Mouse (Mus musculus) intestine, embryonic 15.5 days (tissue): ENCODE results near the gene Pced1b. TPM values are rescaled to one million over a fixed set of nuclear protein-coding genes. Genes with fewer than 3 reads are reported as not detected.

Source experiments
- ATAC-seq: fragments of 200-750 bp; cut with Nextera tagmentation; 2 replicates; pipeline ENCODE4 v1.8.0; 2017; ENCODE audit warnings: moderate TSS enrichment, moderate library complexity
- H3K27ac ChIP-seq: fragments of 300-500 bp; sonication (generic); 2 replicates; pipeline ENCODE4 v1.5.1; 2015; ENCODE audit warnings: mild to moderate bottlenecking, inconsistent platforms
- H3K27me3 ChIP-seq: fragments of 300-500 bp; sonication (generic); replicated peaks from 2 replicates; pipeline ENCODE4 v1.6.1; 2015; ENCODE audit warnings: inconsistent platforms
- H3K36me3 ChIP-seq: fragments of 300-500 bp; sonication (generic); 2 replicates; pipeline ENCODE4 v1.6.1; 2015; ENCODE audit warnings: inconsistent platforms
- H3K4me1 ChIP-seq: fragments of 300-500 bp; sonication (generic); replicated peaks from 2 replicates; pipeline ENCODE4 v1.6.1; 2015; ENCODE audit warnings: inconsistent platforms
- H3K4me2 ChIP-seq: fragments of 300-500 bp; sonication (generic); replicated peaks from 2 replicates; pipeline ENCODE4 v1.6.1; 2015; ENCODE audit warnings: mild to moderate bottlenecking, inconsistent platforms
- H3K4me3 ChIP-seq: fragments of 300-500 bp; sonication (generic); replicated peaks from 2 replicates; pipeline ENCODE4 v1.5.1; 2015; ENCODE audit warnings: inconsistent platforms
- H3K9ac ChIP-seq: fragments of 300-500 bp; sonication (generic); 2 replicates; pipeline ENCODE4 v1.6.1; 2015; ENCODE audit warnings: inconsistent platforms
- H3K9me3 ChIP-seq: fragments of 300-500 bp; sonication (generic); 2 replicates; pipeline ENCODE4 v1.6.1; 2016; ENCODE audit warnings: inconsistent platforms
- WGBS: fragments of 180-500 bp; shearing (Covaris S2); methylation state at CpG from one replicate; pipeline ENCODE4 v1.1.7; 2015; 5-methylcytosine and 5-hydroxymethylcytosine counted together
- polyA plus RNA-seq: library from polyadenylated mRNA; unstranded; fragments of >200 nt; fragmentation: Nextera tagmentation; extraction: Ambion mirVana; gene quantifications from 2 replicates; pipeline ENCODE4 v1.2.1, GENCODE M21; 2015

Gene Pced1b
- polyA plus RNA-seq, 1 experiment from 2014 or later = 4.0 TPM

DNA sequence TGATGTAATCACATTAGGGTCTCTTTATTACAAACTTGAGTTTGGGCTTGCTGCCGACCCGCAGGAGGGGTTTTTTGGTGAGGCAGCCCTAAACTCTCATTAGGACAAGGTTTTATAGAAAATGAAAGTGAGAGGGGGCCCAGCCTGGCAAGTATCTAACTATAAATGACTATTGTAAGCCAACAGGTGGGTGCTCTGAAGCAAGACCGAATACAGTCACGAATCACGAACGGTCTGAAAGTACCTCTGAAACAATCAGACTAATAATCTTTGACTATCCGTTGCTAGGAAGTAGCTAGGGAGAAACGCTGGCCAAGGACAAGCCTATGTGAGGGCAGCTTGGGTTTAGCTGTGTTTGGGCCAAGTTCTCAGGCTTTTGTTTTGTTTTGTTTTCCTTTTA lies 12.4 kb downstream of the Pced1b start:
- H3K4me3 ChIP-seq = no peak overlapping the region
- no peak for ATAC-seq
- no peaks in the 10 kb centered on the region for H3K9me3 ChIP-seq
- no peak overlapping the region for H3K9ac ChIP-seq
- no peaks in the 10 kb centered on the region for H3K27me3 ChIP-seq
- H3K27ac ChIP-seq = no peak overlapping the region
- 84% methylated on average over 8 of the region's 8 CpGs for whole genome bisulfite sequencing
- H3K36me3 ChIP-seq = no peaks in the 10 kb centered on the region
- H3K4me1 ChIP-seq = 0 out of 2 replicates have a peak, but pooled peaks cover 2% of the 10 kb centered on the region
- H3K4me2 ChIP-seq = no peak overlapping the region

DNA sequence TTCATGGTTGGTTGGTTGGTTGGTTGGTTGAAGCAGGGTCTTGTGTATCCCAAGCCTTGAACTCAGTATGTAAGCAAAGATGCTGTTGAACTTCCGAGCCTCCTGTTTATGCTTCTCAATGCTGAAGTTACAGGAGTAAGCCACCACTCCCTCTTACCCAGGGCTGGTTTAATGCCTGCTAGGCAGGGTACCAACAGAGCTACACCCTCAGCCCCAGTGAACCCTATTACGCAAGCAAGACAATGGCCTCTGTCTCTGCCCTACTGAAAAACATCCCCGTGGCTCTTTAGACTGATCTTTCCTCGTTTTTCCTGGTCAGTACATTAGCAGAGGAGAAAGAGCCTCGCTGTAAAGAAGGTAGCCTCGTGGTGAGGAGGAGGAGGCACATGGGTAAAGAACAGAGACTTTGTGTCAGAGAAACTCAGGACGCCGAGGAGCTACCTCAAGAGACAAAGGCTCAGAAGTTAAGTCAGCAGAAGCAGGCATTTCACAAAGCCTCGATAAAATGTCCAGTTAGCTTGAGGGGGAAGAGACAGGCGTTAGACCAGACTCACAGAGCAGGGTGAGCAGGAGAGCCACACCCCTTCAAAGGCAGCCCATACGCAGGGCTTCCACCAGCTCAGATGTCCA lies 13.2 kb downstream of the Pced1b start:
- Histone ChIP-seq H3K4me3 (no peak overlapping the region), H3K9ac (no peak overlapping the region), H3K9me3 (no peaks in the 10 kb centered on the region), H3K4me1 (0 out of 2 replicates have a peak, but pooled peaks cover 2% of the 10 kb centered on the region), H3K27ac (no peak overlapping the region), H3K27me3 (no peaks in the 10 kb centered on the region), H3K36me3 (no peaks in the 10 kb centered on the region), H3K4me2 (no peak overlapping the region)
- 77% methylated on average over 11 of the region's 11 CpGs for WGBS
- no peak for ATAC-seq

DNA sequence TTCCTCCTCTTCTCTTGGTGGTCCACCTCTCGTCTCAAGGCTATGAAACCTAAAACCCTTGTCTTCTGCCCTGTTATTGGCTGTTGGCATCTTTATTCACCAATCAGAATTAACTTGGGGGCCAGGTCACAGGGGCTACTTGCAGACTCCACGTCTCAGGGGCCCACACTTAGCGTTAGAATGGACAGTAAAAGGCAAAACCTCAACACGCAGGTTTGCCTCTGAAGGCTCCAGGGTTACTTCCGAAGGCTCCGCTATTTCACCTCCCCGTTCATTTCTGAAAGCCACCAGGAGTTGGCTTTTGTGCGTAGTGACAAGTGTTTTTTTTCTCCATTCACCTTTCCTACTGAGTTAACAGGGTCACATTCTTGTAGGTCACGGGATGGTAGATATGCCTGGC lies 15.3 kb downstream of the Pced1b start:
- no peak for ATAC-seq
- WGBS = 77% methylated on average over 9 of the region's 9 CpGs
- Histone ChIP-seq H3K27me3 (no peaks in the 10 kb centered on the region), H3K4me3 (no peak overlapping the region), H3K4me2 (no peak overlapping the region), H3K4me1 (peaks cover 6% of the 10 kb centered on the region; the same call in 1 of the 2 replicates), H3K27ac (no peak overlapping the region), H3K9ac (no peak overlapping the region), H3K36me3 (no peaks in the 10 kb centered on the region), H3K9me3 (no peaks in the 10 kb centered on the region)

DNA sequence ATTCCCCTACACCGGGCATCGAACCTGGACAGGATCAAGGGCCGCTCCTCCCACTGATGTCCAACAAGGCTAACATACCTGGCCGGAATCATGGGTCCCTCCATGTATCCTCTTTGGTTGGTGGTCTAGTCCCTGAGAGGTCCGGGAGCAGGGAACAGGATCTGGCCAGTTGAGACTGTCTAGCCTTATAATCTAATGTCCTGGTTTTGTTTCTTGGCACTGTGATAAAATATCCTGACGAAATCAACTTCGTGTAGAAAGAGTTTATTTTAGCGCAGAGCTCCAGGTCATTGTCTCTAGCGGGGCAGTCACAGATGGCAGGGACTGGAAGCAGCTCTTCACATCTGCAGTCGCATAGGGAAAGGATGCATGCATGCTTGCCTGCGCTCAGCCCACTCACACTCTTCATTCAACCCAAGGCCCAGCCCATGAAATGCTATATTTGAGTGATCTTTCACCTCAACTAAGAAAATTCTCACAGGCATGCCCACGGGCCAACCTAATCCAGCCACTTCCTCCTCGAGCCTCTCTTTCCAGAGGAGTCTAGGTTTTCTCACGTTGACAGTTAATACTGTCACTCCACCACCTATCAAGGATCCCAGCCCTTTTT lies 19.4 kb downstream of the Pced1b start:
- no peak overlapping the region for H3K9ac ChIP-seq
- no peak overlapping the region for H3K4me3 ChIP-seq
- no peak overlapping the region for H3K4me2 ChIP-seq
- H3K36me3 ChIP-seq = no peaks in the 10 kb centered on the region
- no peaks in the 10 kb centered on the region for H3K9me3 ChIP-seq
- no peak overlapping the region for H3K27ac ChIP-seq
- H3K4me1 ChIP-seq = peaks cover 5% of the 10 kb centered on the region; the same call in 1 of the 2 replicates
- no peak for ATAC-seq
- no peaks in the 10 kb centered on the region for H3K27me3 ChIP-seq
- WGBS = 54% methylated on average over 14 of the region's 14 CpGs

DNA sequence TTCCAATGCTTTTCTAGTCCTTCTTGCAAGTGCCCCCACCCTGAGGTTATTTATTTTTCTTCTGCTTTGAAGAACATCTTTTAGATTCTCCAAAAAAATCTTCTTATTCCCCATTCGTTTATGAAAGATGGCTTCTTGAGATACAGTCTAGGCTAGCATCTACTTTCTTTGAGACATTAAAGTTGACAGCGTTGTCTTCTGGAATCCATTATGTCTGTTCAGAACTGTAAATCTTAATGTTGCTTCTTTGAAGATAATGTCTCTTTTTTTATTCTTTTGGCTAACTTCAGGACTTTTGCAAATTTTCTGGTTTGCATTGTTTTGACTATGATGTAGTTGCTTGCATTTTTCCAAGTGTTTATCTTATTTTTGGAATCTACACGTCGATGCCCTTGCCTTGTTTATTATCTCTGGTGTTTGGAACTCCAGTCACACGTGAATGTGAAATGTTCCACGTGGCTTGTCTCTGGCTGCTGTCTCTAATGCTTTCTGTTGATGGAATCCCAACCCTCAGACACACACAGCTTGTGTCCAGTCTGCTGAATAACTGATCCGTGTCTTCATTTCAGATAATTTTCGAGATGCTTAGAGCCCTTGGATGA lies 20.3 kb downstream of the Pced1b start:
- Histone ChIP-seq H3K27ac (no peak overlapping the region), H3K9me3 (no peaks in the 10 kb centered on the region), H3K4me2 (no peak overlapping the region), H3K27me3 (no peaks in the 10 kb centered on the region), H3K9ac (no peak overlapping the region), H3K4me3 (no peak overlapping the region), H3K4me1 (peaks cover 10% of the 10 kb centered on the region; the same call in 1 of the 2 replicates), H3K36me3 (no peaks in the 10 kb centered on the region)
- 45% methylated on average over 8 of the region's 8 CpGs for WGBS
- ATAC-seq = no peak

DNA sequence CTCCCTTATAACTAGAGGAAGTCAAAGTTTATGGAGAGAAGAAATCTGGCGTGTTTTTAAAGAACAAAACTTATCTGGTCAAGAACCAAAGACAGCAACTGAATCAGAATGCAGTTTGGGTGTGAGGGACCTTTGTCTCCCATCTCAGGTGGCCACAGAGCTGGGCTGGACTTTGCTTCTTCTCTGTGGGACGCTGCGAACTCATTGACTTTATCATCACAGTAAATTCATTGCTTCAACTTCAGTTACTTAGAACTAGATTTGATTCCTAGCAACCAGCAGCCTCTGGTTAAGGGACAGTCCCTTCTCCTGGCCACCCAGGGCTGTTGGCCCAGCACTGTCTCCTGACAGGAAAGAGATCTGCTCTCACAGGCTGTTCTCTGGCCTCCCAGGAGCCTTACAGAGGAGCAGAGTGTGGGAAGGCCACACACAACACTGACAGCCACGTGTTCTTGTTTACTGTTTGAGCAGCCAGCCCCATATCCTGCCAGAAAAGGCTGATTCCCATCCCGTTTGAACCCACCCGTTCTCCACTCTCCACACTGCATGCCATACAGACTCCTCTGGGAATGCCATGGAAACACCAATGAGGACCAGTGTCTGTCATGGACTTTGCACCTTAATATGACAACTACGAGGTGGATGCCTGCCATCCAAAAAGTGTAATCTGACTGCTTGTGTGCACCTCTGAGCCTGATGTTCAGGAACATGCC lies 25.2 kb downstream of the Pced1b start:
- peak; percentile 62 for ATAC-seq
- H3K27ac ChIP-seq = no peak overlapping the region

DNA sequence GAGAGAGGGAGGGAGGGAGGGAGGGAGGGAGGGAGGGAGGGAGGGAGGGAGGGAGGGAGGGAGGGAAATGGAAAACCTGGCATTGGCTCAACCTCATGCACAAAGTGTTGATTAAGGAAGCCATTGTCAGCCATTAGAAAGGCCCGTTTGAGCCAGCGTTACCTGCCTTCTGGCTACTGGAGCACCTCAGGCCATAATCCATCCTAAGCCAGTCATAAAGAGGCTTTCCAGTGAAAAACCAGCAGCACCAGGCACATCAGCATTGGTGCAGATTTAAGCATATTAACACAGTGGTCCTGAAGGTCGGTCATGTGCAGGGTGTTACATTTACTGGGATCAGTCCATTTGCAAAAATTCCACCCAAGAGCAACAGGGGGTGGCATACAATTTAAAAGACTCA lies 25.9 kb downstream of the Pced1b start:
- H3K9me3 ChIP-seq = no peaks in the 10 kb centered on the region
- H3K9ac ChIP-seq = no peak overlapping the region
- no peak for ATAC-seq
- no peak overlapping the region for H3K4me2 ChIP-seq
- no peak overlapping the region for H3K27ac ChIP-seq
- H3K36me3 ChIP-seq = no peaks in the 10 kb centered on the region
- no peaks in the 10 kb centered on the region for H3K27me3 ChIP-seq
- no peak overlapping the region for H3K4me3 ChIP-seq
- H3K4me1 ChIP-seq = peaks cover 12% of the 10 kb centered on the region; the same call in 1 of the 2 replicates
- 86% methylated on average over 3 of the region's 3 CpGs for WGBS

More for the DNA sequence above, 25.2 kb downstream of the Pced1b start:
- Histone ChIP-seq H3K4me3 (no peak overlapping the region), H3K4me2 (no peak overlapping the region), H3K36me3 (no peaks in the 10 kb centered on the region), H3K9me3 (no peaks in the 10 kb centered on the region), H3K9ac (no peak overlapping the region), H3K4me1 (peaks cover 12% of the 10 kb centered on the region; the same call in 1 of the 2 replicates), H3K27me3 (no peaks in the 10 kb centered on the region)
- WGBS = 27% methylated on average over 7 of the region's 7 CpGs

DNA sequence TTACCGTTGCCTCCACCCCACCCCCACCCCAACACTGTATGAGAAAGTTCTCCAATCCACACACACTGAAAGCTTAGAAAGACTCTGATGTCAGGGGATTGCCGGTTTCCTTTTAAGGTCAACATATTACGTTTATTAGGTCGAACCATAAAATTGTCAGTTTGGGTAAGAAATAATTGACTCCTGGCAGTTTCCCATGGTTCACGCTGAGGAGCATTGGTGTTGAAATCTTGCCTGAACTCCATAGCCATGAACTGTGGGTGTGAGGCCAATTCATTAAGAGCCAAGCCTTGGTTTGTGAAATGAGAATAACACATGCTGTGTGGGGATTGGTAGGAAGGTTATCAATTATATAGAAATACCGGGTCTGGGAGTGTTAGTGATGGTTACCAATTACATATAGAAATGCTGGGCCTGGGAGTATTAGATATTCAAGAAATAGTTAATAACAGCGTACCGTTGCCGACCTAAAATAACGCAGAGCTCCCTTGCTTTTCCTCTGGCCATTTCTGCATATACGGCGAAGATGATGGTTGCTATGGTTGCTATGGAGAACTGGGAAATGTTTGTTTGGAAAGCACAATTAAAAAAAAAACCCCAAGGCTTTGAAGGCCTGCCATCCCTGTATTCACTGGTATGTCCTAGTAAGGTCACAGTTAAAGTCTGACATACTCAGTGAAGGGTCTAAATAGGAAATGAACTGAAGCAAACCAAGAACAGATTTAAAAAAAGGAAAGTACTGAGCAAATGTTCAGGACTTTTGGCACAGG lies 28.9 kb downstream of the Pced1b start:
- Histone ChIP-seq H3K4me1 (peaks cover 16% of the 10 kb centered on the region; the same call in 1 of the 2 replicates), H3K9me3 (no peaks in the 10 kb centered on the region), H3K4me3 (no peak overlapping the region), H3K4me2 (no peak overlapping the region), H3K36me3 (no peaks in the 10 kb centered on the region), H3K27ac (no peak overlapping the region), H3K27me3 (no peaks in the 10 kb centered on the region), H3K9ac (no peak overlapping the region)
- 85% methylated on average over 12 of the region's 12 CpGs for WGBS
- no peak for ATAC-seq

DNA sequence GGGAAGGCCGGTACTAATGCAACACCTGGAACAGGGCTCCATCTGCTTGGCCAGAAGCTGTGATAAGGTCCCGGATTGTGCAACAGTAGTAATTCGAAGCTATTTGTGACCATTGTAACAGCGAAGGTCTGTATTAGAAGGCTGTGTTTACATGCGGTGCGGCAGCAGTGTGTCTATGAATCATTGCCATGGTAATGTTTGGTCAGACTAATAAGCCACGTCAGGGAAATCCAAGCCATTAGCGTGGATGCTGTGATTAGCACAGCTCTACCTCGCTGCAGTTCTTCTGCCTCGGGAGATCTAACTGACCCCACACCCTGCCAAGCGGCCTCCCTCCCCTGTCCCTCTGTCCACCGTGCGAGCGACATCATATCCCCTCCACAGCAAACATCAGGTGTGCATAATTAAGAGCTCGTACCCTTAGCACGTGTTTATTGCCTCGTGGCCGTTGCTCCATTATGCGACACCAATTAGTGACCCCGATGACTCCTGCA lies 29.8 kb downstream of the Pced1b start:
- Histone ChIP-seq H3K4me1 (peaks cover 15% of the 10 kb centered on the region; the same call in 1 of the 2 replicates), H3K36me3 (no peaks in the 10 kb centered on the region), H3K4me3 (no peak overlapping the region), H3K9ac (no peak overlapping the region), H3K27ac (no peak overlapping the region), H3K4me2 (no peak overlapping the region), H3K9me3 (no peaks in the 10 kb centered on the region), H3K27me3 (no peaks in the 10 kb centered on the region)
- ATAC-seq = peak; percentile 51
- WGBS = 47% methylated on average over 20 of the region's 20 CpGs

DNA sequence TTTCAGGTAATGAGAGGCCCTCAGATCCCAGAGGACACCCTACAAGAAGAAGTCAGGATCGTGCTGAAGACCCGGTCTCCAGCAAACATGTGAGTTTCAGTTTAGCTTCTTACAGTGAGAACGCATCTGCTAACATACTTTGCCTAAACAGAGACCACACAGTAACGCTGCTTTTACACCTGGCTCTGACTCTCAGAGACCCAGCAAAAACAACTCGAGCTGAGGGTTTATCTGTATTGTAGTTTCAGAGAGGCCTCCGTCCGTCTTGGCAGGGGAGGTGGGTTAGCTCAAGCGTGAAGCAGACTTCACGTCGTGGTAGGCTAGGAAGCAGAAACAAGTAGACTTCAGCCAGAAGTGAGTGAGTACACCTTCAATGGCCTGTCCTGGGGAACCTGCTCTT lies 30.4 kb downstream of the Pced1b start:
- no peaks in the 10 kb centered on the region for H3K9me3 ChIP-seq
- ATAC-seq = no peak
- H3K27me3 ChIP-seq = no peaks in the 10 kb centered on the region
- H3K4me2 ChIP-seq = no peak overlapping the region
- WGBS = 76% methylated on average over 10 of the region's 10 CpGs
- H3K4me3 ChIP-seq = no peak overlapping the region
- no peak overlapping the region for H3K9ac ChIP-seq
- H3K27ac ChIP-seq = no peak overlapping the region
- peaks cover 9% of the 10 kb centered on the region; the same call in 1 of the 2 replicates for H3K4me1 ChIP-seq
- H3K36me3 ChIP-seq = no peaks in the 10 kb centered on the region

DNA sequence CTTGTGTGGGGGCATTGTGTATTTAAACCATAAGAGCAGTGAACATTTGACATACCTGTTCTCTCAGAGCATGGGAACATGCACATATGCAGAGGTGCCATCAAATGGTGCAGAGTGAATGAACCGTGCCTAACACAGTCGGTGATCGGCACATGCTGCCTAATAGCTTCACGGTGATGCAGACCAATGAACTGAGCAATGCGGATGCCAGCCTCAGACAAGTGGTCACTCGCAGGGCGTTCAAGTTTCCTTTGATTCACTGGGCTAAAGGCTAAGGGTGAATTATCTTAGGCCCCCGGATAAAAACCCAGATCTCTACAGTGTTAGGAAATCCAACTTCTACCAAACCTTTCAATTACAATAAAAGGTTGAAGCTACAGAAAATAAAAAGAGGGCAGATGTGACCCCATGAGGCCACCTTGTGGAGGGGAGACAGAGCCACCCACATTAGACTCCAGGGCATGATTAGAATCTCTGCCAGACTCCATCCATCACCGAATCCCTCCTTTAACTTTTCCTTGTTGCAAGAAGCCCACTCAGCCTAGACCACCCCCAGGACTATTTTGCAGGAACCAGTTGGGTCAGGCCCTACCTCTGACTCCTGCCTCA lies 31.5 kb downstream of the Pced1b start:
- Histone ChIP-seq H3K9me3 (no peaks in the 10 kb centered on the region), H3K9ac (no peak overlapping the region), H3K4me3 (no peak overlapping the region), H3K4me2 (no peak overlapping the region), H3K27ac (no peak overlapping the region), H3K36me3 (no peaks in the 10 kb centered on the region), H3K4me1 (0 out of 2 replicates have a peak, but pooled peaks cover 8% of the 10 kb centered on the region), H3K27me3 (no peaks in the 10 kb centered on the region)
- no peak for ATAC-seq
- 96% methylated on average over 9 of the region's 9 CpGs for WGBS
